Mouse (Mus musculus): ENCODE results near the gene Sms.
A peak's percentile ranks its signal among the peaks of the same experiment; 100 is the strongest.

Sms gene

DNA sequence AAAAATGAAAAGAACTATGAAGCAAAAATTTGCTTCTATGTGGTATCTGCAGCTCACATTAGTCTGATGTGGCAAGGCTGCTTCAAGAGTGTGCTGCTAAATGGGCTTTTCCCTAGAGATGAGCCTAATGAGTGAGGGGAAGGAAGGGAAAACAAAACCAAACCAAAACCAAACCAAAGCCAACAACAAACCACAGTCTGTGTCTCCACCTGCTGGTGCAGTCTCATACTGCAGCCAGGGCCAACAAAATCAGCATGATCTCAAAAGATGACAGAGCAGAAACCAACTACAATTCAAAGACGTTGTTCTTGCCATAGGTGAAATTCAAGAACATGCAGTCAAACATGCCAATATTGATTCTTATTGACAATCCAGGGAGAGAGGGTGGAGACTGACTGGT is 37.7 kb downstream of the Sms start:
- peak; percentile 42 for DNase-seq (ENCODE audit: extremely low spot score, low spot score)

DNA sequence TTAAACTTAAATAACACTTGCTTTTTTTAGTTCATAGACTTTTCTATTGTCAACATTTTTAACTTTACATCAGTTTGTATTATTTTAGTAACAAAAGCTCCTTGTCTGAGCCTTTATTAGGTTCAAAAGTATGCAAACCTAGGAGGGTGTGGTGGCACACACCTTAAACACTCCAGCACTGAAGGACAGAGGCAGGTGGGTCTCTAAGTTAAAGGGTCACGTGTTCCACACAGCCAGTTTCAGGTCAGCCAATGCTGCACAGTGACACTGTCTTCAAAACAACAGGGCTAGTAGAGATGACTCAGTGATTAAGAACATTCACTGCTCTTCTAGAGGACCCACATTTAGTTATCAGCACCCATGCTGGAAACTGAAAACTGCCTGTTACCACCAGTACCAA is 43.1 kb downstream of the Sms start:
- DNase-seq (ENCODE audit: extremely low spot score, low spot score) = no peak

GRCm38 (mm10) chrX:157447431-157447830 is 44.7 kb downstream of the Sms start:
- DNase-seq (ENCODE audit: extremely low spot score, low spot score) = no peak

DNA sequence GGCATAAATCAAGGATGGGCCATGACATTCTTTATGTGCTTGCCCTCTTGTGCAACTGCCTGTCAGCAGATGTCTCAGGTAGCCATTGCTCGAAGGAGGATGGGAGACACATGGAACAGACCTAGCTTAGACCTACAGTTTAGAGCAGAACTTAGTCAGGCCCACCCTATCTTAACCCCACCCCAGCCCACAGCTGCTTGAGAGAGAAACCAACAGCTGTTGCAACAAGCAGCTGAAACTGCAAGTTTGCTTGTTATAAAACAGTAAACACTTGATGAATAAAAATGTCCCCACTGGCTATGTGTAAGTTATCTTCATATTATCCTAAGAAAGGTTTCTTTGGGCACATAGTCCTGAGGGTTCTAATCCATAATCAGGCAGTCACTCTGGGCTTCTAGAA is 57.3 kb downstream of the Sms start:
- no peak for DNase-seq (ENCODE audit: extremely low spot score, low spot score)

DNA sequence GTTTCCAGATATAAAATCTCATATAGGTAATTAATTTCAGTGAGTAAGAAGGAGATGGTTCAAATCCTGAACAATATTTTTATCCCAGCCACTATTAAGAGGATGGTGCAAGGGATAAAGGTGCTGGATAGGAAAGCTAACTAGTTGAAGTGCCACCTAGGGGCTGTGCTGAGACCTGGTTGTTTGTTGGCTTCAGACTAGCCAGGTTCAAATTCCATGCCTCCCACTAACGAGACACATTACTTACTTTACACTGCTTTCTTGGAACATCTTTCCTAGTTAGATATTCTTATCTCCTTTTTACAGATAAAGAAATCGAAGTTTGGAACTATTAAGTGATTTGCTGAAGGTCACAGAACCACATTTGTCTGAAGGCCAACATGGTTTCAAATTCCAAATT is 72.6 kb downstream of the Sms start:
- DNase-seq (ENCODE audit: extremely low spot score, low spot score) = no peak

GRCm38 (mm10) chrX:157415212-157415611 is 76.9 kb downstream of the Sms start, which contains the start of gene Phex:
Phex (minus strand) TSS chrX:157415312.
- no peak for DNase-seq (ENCODE audit: extremely low spot score, low spot score)

- no peak for DNase-seq (ENCODE audit: extremely low spot score, low spot score)
Measured at GRCm38 (mm10) chrX:157404919-157405318, 87.2 kb downstream of the Sms start.

All from neural tube, embryonic 10.5 days (tissue).